Mouse (Mus musculus) erythroblast, adult 5-6 weeks (primary cell): ENCODE data around the gene Gm21677. TPM values are rescaled to one million over a fixed set of nuclear protein-coding genes. Genes with fewer than 3 reads are reported as not detected.
"Not testable (repeated sequence)": the region's sequence is repeated elsewhere in the genome, so short reads cannot be mapped to it uniquely, and the experiment has no call there.

Experiments used
- ATAC-seq: replicated peaks from 2 replicates; pipeline ENCODE4 v1.8.0; 2016; ENCODE audit warnings: moderate number of reproducible peaks, mild to moderate bottlenecking, moderate TSS enrichment, inconsistent platforms; ENCODE audit not compliant: poor library complexity, low FRiP score, severe bottlenecking
- total RNA-seq, 2 experiments: library from RNA; stranded (forward) in 1 of 2; stranded (reverse) in 1 of 2; fragments of 150-400 nt in 1 of 2; fragments of 200-764, 138-1000 nt in 1 of 2; gene quantifications; 2 replicates each; pipeline versions ENCODE4 v1.2.3 to v1.2.4; 2015 to 2017; ENCODE audit warnings: low replicate concordance in 2 of 2

Gene Gm21677
- total RNA-seq (2015; ENCODE audit: low replicate concordance) (not detected in 2 replicates), total RNA-seq (2017; ENCODE audit: low replicate concordance) (1.2 TPM in 1 of 2 replicates, not detected in the other)

GRCm38 (mm10) chrY:3306349-3306748 lies at the start of gene Gm21677:
Gene Gm21677, minus strand, starts transcription at chrY:3306449.
- not testable (repeated sequence) for ATAC-seq

- ATAC-seq: not testable (repeated sequence)
Measured at GRCm38 (mm10) chrY:3345229-3345628, 39.0 kb upstream of the Gm21677 start, which contains the start of gene Gm21693. Gene Gm21693, minus strand, starts transcription at chrY:3345329.

- ATAC-seq: not testable (repeated sequence)
Measured at GRCm38 (mm10) chrY:3340661-3341060, 34.4 kb upstream of the Gm21677 start.

Other genes starting within 250 kb of the Gm21677 start
- not detected in 2 replicates for gene Gm21693, start 38.9 kb upstream of the Gm21677 start, total RNA-seq (2015; ENCODE audit: low replicate concordance)
- 1.2 TPM in 1 of 2 replicates, not detected in the other for gene Gm21693, start 38.9 kb upstream of the Gm21677 start, total RNA-seq (2017; ENCODE audit: low replicate concordance)
- gene Gm21704, start 103.7 kb upstream of the Gm21677 start, total RNA-seq (2015; ENCODE audit: low replicate concordance): not detected in 2 replicates
- not detected in 2 replicates for gene Gm21704, start 103.7 kb upstream of the Gm21677 start, total RNA-seq (2017; ENCODE audit: low replicate concordance)
- not detected in 2 replicates for gene Gm21708, start 103.7 kb upstream of the Gm21677 start, total RNA-seq (2015; ENCODE audit: low replicate concordance)
- gene Gm21708, start 103.7 kb upstream of the Gm21677 start, total RNA-seq (2017; ENCODE audit: low replicate concordance): not detected in 2 replicates